Mouse (Mus musculus): Measurements from ENCODE around the gene Zfp354b. TPM values are rescaled to one million over a fixed set of nuclear protein-coding genes. Genes with fewer than 3 reads are reported as not detected.
A peak's percentile ranks its signal among the peaks of the same experiment; 100 is the strongest.

Zfp354b gene
- total RNA-seq (2015) = not detected in 2 replicates
- 0.16 TPM in 1 of 2 replicates, not detected in the other for total RNA-seq (2017)

DNA sequence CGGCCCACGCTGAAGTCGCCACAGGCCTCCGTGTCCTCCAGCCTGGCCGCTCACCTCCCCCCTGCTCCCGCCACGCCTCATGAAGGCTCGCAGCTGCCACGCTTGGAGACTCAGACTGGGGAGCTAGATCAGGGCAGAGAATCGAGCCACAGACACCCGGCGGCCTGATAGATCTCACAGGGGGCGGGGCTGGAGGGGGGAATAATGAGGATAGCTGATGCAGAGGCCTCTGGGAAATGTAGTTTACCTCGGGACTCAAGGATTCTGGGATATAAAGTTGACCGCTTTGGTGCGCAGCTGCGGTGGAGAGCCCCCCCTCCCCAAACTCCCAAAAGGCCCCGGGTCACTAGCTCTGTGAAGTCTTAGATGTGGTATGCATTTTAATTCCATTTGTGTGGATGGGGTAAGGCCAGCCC, at the start of gene Zfp354b:
Gene Zfp354b, minus strand, starts transcription at position 183 of the 416 bp plus-strand sequence.
- peak; percentile 56; the same call in 1 of the 2 replicates for ATAC-seq (ENCODE audit: poor library complexity, severe bottlenecking)

DNA sequence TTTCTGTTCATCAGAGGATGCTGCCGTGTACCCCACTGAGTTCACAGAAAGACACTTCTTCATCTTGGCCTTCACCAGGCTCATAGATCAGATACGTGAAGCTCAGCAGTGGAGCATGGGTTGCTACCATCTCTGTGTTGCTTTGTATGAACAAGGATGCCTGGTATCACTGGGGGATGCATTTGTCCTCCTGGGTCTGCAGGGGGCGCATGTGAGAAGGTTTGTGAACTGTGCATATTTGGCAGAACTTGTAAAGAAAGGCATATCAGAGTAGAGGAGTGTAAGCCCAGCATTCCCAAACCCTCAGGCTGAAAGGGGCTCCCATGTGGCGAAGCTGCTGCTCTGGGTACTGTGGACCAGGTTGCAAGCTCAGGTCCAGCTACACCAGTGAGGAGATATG, 45.8 kb upstream of the Zfp354b start:
- no peak for ATAC-seq (ENCODE audit: poor library complexity, severe bottlenecking)

DNA sequence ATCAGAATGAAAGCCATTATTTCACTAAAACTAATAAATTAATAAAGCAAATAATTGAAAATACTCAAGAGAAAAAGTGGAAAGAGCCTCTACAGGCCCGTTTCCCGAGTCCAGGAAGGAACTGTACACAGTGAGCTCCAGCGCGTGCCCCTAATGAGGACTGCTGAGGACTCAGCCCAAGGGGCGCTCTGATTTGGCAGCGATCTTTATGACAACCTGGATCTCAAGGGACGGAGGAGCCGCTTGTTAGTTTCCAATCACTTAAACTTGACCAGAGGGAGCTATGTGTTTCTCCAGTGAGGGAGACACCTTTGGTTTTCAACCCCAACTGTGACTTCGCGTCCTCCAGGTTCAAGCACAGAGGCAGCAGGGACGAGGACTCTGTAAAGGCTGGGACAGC, 34.8 kb upstream of the Zfp354b start, which contains the start of gene Olfr1378:
Gene Olfr1378, plus strand, starts transcription at position 301 of the 400 bp plus-strand sequence.
- no peak for ATAC-seq (ENCODE audit: poor library complexity, severe bottlenecking)

DNA sequence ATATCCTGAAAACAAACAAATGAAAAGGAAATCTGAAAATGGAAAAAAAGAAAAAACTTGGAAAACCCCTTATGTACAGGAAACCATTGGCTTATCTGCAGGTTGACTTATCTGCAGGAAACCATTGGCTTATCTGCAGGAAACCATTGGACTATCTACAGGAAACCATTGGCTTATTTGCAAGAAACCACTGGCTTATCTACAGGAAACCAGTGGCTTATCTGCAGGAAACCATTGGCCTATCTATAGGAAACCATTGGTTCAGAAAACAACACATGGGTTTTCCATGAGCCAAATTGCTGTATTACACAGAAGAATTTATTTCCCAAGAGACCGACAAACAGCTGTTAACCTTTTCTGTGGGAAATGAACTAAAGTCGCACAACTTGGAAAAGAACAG, 33.5 kb upstream of the Zfp354b start:
- no peak for ATAC-seq (ENCODE audit: poor library complexity, severe bottlenecking)

DNA sequence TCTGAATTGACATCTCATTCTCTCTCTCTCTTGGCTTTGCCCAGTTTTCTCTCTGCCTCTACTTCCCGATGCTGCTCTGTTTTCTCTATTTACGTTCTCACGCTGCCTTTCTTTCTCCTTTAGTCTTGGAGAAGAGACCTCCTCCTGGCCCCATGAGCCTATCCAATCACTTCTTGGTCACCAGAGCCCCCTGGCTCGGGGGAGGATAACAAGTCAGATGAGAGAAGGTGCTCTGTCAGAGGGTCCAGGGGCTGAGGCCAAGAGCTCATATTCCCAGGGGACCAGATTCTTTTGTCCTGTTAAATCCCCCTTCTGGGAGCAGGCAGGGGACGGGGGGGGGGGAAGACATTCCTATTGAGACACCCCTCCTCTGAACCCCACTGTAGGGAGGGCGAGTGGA, 22.2 kb upstream of the Zfp354b start, which contains the start of gene Prop1:
Gene Prop1, minus strand, starts transcription at position 101 of the 400 bp plus-strand sequence.
- ATAC-seq (ENCODE audit: poor library complexity, severe bottlenecking) = no peak

DNA sequence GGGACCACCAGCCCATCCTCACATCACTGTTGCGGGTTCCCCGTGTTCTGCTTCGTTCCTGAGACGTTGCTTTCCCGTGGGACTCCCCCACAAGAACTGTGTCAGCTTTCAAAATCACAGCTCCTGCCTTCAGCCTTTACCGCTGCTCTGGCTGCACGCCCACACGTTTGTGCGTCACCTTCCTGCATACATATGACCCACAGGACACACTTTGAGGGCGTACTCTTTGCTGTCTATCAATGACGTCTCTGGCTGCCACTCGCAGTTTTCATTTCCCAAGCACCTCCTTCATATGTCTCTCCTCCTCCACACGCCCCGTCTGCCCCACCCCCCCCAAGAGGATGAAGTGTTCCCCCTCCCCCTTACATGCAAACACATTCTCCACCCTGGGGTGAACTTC, 20.9 kb upstream of the Zfp354b start:
- no peak for ATAC-seq (ENCODE audit: poor library complexity, severe bottlenecking)

DNA sequence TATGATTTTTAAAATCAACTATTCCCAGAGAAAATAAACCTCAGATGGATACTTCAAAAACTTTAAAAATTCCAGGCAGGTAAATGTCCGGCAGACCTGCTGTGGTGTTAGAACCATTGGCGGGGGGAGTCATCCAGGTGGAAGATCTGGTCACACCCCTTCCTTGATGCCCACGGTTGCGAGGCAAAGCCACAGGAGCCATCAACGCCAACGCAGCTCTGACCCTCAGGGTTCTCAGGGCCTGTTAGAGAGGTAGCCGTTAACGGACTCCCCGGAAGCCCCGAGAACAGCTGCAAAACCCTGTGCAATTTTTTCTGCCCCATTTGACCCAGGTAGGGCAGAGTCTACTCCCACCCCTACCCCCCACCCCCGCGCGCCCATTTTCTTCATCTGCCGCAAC, 12.1 kb upstream of the Zfp354b start, which contains the start of gene 4933414I15Rik:
Gene 4933414I15Rik, minus strand, starts transcription at position 260 of the 400 bp plus-strand sequence.
- no peak for ATAC-seq (ENCODE audit: poor library complexity, severe bottlenecking)

DNA sequence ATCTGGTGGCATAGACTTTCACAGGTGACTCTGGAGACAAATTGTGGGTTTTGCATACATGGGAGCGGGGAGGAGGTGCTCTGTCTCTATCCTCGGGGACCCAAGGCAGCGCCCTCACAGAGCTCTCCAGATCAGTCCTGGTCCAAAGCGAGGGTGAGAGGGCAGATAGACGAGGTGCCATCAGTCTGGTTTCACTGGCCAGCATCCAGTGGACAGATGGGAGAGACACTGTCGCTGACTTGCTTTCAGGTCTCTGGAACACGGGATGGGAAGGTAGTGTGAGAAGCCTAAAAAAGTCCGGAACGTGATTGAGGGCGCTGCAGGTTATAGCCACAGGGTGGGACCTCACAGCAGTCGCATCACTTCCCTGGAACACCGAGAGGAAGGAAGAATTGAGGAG, 11.0 kb upstream of the Zfp354b start:
- ATAC-seq (ENCODE audit: poor library complexity, severe bottlenecking) = no peak

DNA sequence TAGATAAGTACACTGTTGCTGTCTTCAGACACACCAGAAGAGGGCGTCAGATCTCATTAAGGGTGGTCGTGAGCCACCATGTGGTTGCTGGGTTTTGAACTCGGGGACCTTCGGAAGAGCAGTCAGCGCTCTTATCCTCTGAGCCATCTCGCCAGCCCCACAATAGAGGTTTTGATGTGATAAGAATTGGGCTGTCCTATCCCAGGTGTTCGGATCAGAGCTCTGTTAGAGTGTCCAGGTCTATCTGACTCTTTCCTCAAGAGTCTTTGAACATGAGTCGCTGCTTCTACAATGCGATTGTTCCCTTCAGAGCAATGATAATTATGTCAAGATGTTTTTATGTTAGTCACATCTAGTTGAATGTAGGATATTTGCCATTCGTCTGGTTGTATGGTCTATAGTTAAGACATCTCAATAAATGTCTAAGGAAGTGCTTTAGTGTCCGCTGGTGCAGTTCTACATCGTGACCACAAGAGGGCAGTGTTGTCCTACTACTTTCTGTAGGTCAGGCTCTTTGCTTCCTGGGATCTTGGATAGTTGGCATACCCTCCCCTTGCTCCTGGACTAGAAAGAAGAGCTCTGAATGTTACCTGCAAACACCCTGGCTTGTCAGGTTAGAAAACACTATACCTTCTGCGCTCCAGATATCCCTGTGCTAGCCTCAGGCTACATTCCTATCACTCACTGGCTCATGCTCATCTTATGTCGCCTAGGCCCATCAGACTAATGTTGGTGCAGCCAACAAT, 8.4 kb upstream of the Zfp354b start:
- peak; percentile 60 for ATAC-seq (ENCODE audit: poor library complexity, severe bottlenecking)

DNA sequence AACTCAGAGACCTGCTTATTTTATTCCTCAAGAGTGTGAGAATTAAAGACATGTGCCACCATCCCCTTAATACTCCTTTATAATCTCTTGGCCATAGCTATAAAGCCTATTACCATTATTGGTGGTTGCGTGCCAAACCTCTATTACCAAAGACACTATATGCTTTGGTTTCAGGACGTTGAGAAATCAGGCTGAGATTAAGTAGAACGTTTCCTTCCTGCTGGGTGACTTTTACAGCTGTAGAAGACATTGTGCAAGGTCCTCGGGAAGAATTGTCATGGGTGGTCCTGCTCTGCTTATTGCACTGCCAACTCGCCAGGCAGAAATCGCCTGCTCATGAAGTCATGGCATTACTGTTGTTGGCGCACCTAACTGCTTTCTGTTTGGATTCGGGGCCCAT, 7.0 kb upstream of the Zfp354b start:
- no peak for ATAC-seq (ENCODE audit: poor library complexity, severe bottlenecking)

DNA sequence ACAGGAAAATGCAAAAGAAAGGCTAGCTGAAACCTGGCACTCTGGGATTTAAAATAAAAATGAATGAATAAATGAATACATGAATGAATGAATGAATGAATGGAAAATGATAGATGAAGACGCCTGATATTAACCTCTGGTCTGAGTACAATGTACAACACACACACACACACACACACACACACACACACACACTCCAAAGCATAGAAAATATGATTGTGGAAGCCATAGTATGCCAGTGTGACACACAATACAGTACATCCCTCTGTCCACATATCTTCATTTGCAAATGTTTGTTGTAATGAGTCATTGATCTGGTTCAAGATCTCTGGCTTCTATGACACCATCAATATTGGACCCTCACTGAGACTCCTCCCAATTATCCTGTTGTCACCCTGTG, 607 bp upstream of the Zfp354b start:
- ATAC-seq (ENCODE audit: poor library complexity, severe bottlenecking) = no peak

DNA sequence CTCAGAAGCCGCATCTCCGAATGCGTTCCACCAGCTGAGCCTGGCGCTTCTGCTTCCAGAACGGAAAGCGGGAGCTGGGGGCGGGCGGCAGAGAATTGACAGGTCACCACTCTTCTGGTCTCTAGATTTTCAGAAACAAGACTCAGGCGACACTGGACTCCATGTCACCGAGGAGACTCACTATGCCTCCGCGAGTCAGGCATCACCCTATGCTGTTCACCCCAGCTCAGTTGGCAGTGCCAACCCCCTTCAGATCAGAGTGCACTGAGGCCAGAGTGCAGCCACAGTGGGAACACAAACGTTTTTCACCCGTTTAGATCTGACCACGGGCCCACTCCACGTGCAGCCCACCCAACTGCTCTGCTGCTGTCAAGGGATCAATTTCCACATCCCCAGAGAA, 412 bp downstream of the Zfp354b start:
- no peak; the same call in 1 of the 2 replicates for ATAC-seq (ENCODE audit: poor library complexity, severe bottlenecking)

DNA sequence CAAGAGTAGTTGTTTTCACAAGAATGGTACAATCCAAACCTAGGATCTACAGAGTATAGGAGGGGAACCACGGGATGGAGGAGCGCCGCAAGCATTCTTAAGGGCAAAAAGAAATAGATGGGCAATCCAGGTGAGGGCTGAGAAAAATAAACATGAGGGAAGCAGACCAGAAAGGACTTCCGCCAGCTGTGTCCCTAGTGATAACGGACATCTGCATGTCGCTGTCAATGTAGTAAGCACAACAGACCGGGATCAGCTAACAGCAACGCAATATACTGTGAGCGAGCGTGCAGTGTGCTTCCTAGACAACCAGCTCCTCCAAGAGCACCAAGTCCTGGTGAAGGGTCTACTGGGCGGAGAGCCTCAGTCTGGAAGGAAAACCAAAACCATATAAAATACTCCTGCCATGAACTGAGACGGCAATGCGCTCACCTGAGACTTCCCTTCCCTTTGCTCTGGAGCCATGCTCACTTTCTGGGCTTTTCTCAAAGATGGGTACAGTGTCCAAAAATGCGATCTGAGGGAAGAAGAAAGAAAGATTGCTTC, 891 bp downstream of the Zfp354b start:
- ATAC-seq (ENCODE audit: poor library complexity, severe bottlenecking) = no peak

DNA sequence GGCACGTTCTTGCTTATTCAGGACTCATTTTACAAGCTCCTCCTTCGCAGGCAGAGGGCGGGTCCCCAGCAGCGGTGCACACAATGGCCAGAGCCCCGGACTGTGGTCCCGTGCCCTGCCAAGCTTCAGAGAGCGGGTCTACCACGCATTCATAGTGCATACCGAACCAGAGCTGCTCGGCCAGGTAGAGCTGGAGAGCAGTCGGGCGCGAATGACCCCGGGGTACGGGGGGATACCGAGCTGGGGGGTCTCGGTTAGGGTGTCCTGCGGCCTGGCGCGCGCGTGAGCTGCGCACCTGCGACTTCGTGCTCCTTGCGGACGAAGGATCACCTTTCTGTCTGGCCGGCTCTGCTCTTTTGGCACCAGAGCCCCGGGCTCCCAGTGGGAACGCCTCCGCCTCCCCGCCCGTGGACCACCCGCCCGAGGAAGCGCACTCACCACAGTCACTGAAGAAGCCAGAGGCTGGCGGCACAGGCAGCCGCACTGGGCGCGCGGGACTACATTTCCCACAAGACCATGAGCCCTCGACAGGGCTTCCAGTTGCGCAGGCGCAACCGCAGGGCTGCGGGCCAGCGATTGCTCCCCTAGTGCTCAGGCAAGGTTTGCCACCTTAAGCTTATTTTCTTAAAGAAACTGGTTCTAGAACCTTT, 15.6 kb downstream of the Zfp354b start, which contains the start of gene Zfp2:
Gene Zfp2, minus strand, starts transcription at position 495 of the 650 bp plus-strand sequence.
- ATAC-seq (ENCODE audit: poor library complexity, severe bottlenecking) = peak; percentile 96

DNA sequence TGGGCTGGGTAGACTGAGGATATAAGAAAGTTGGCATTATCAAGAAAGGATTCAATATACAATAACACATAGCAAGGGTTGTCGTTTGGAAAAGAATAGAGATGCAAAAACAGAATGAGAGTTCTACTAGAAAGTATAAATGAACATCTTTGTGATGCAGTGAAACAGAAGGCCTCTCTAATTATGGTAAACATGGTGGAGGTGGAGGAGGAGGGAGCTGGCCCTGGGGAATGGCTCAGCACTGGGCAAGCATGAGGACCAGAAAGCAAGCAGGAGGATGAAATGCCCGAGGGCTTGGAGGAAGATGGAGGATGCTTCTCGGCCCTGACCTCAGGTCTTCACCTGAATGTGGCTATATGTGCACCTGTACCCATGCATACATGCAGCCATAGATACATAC, 17.0 kb downstream of the Zfp354b start:
- ATAC-seq (ENCODE audit: poor library complexity, severe bottlenecking) = no peak

DNA sequence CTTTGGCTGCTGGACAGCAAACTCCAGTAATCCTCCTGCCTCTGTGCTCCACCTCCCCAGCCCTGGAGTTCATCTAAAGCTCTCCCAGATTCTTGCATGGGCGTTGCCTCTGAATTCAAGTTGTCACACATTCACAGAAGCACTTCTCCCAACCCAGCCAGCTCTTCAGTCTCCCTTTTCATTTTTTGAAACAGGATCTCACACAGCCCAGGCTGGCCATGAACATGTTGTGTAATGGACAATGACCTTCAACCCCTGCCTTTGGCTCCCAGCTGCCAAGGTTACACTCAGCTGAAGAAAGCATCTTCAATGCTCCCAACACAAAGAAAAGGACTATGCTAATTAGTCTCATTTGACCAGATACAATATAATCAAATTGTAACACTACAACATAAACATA, 18.1 kb downstream of the Zfp354b start:
- ATAC-seq (ENCODE audit: poor library complexity, severe bottlenecking) = no peak

DNA sequence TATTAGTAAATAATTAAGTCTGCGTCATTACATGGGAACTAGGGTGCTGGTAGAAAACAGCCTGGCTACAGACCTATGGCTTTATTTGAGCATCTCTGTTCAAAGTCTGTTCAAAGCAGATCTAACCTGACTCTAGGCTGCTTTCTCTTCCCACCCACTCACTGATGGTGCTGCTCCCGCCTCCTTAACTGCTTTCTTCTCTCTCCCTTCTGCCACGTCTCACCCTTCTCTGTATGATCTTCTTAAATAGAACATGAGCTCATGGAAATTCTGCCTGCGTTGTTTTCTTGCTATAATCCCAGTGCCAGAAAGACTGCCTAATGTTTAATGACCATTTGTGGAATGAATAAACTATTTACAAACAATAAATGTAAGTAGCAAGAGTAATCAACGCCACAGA, 23.3 kb downstream of the Zfp354b start:
- no peak for ATAC-seq (ENCODE audit: poor library complexity, severe bottlenecking)

DNA sequence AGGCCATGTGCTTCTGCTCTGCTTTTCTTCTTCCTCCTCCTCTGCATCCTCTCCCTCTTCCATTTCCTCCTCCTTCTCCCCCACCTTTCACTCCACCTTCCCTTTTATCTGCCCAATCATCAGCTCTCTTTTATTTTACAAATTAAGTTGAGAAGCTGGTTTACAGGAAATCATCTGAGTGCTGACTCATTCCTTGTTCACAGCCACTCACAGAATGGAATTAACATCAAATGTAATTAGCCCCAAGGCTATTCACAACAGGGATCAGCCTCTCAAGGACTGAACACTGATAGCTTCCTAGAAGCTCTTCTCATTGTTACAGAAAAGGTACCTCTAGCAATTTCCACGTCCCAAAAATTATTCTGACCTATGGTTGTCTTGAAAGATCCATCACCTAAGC, 34.1 kb downstream of the Zfp354b start:
- ATAC-seq (ENCODE audit: poor library complexity, severe bottlenecking) = no peak

DNA sequence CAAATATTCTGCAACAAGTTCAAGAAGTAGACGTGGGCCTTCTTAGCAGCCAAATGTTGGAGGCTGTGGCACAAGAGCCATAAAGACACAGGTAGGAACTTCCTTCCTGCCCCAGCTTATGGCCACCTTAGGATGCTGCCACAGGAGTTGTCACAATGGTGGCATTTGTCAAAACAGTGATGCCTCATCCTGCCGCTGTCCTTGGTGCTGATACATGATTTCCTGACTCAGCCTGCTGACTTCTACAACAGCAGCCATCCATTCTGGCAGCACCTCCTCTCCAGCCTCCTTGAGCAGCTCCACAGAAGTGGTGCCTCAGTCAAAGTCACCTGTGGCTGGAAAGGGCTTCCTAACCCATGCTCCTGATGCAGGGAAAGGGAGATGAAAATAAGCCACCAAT, 39.0 kb downstream of the Zfp354b start:
- no peak for ATAC-seq (ENCODE audit: poor library complexity, severe bottlenecking)

DNA sequence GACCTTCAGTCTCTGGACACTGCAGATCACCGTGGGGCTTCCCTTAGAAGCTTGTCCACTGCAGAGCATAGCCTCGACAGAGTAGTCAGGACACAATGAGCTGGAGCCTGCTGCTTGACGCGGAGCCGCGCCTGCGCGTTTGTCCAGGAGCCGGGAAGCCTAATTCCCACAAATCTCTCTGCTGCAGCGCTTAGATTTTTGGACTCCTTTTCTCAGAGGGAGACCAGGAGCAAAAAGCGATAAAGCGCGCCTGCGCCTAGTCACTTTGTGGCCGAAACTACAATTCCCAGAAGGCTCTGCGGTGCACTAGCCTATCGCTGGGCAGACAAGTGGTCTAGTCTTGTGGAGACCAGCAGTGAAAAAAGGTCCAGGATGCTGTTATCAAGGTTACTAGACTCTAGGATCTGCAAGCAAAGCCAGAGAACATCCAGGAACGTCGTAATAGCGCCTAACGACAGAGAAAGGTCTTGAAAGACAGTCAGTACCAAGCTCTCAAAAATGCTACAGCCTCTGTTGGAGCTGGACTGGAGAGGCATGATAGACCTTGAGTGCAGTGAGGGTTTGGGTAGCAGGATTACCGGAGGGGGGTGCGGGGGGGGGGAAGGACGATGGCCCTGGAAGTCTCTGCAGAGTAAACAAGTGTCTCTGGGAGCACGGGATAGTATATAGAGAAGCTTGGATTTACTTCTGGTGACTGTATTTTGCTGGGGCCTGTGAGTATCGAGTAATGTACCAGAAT, 43.9 kb downstream of the Zfp354b start, which contains the start of gene Zfp454:
Gene Zfp454, minus strand, starts transcription at position 262 of the 739 bp plus-strand sequence.
- no peak for ATAC-seq (ENCODE audit: poor library complexity, severe bottlenecking)

DNA sequence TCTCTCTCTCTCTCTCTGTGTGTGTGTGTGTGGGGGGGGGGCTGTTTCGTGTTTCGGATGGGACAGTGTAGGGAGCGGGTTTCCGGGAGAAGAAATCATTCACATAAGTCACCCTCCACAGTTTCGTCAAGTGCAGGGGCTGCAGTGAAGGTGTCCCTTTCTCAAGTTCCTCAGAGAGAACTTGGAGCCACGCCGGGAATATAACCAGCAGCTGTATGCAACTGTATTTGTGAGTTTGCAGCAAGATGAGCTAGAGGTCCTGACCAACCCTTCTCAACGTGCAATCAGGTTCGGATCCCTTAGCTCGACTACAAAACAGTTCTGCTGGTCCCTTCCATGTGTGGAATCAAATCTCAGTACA, 44.5 kb downstream of the Zfp354b start:
- no peak for ATAC-seq (ENCODE audit: poor library complexity, severe bottlenecking)
